Comparison of ENCODE assay signal across 29 mouse cellular contexts in the genomic region with DNA sequence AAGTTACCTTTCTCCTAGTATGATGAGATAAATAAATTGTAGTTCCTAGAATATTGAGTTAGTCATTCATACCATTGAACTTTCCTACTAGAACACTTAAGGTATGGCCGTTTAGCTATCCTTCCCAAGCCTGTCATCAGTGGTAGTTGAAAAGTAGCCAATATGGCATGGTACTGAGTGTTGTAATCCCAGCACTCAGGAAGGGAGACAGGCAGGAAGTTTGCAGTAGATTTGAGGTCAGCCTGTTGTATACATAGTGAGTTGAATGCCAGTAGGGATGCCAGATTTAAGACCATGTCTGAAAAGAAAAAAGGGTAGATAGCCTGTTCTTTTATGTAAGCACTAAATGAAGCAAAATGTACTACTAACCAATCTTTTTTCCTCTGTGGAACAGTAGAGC. TPM values are rescaled to one million over a fixed set of nuclear protein-coding genes. Genes with fewer than 3 reads are reported as not detected.
DNase-seq lines count a peak whose midpoint lies in the region; ATAC-seq and TF ChIP-seq lines count a peak whose summit lies in the region.
"Had no signal": no experiment of that assay in that cellular context is flagged by ENCODE, and none has a peak within 500 bp of the region (broad histone marks: within the 10 kb centered on the region; RNA-seq: fewer than 3 reads in every experiment).

No protein-coding gene starts in this region.

- no peak for TF ChIP-seq CTCF in gastrocnemius, adult 2 months (IDR thresholded peaks at IDR 0.05)

- H3K9me3 ChIP-seq in liver, embryonic 13.5 days (replicated peaks), result no peaks in the 10 kb centered on the region
- no peaks in the 10 kb centered on the region for H3K9me3 ChIP-seq in liver, embryonic 12.5 days (replicated peaks)
- H3K9me3 ChIP-seq in midbrain, embryonic 11.5 days (ENCODE audit: control insufficient read depth, low read length), result no peaks in the 10 kb centered on the region
- no peaks in the 10 kb centered on the region for H3K9me3 ChIP-seq in midbrain, embryonic 15.5 days
- H3K9me3 ChIP-seq: heart, embryonic 13.5 days; kidney, embryonic 15.5 days; lung, embryonic 15.5 days; midbrain, embryonic 12.5 days; neural tube, embryonic 13.5 days had no signal

- H3K4me2 ChIP-seq in liver, embryonic 13.5 days, result no peak overlapping the region
- H3K4me2 ChIP-seq in liver, embryonic 12.5 days, result no peak overlapping the region
- H3K4me2 ChIP-seq in midbrain, embryonic 11.5 days, result no peak overlapping the region
- no peak overlapping the region for H3K4me2 ChIP-seq in midbrain, embryonic 15.5 days
- H3K4me2 ChIP-seq: heart, embryonic 13.5 days; hindbrain, embryonic 14.5 days; kidney, embryonic 15.5 days; lung, embryonic 15.5 days; midbrain, embryonic 12.5 days; neural tube, embryonic 13.5 days had no signal

- no peak overlapping the region for H3K9ac ChIP-seq in liver, embryonic 13.5 days
- H3K9ac ChIP-seq in liver, embryonic 12.5 days, result no peak overlapping the region
- H3K9ac ChIP-seq in midbrain, embryonic 11.5 days (ENCODE audit: low read length), result no peak overlapping the region
- H3K9ac ChIP-seq in midbrain, embryonic 15.5 days, result no peak overlapping the region
- H3K9ac ChIP-seq: heart, embryonic 13.5 days; hindbrain, embryonic 14.5 days; kidney, embryonic 15.5 days; liver, embryonic 14.5 days; lung, embryonic 15.5 days; midbrain, embryonic 12.5 days; neural tube, embryonic 13.5 days had no signal

- DNase-seq in gastrocnemius, adult 2 months, result no peak
- DNase-seq in gastrocnemius, adult 8-10 months (ENCODE audit: low spot score in 2 of 2), result no peak
- no peak for DNase-seq in liver, embryonic 13.5 days
- DNase-seq in midbrain, embryonic 11.5 days (ENCODE audit: low spot score, missing footprints), result peak; percentile 71
- no peak for DNase-seq in thymus, postnatal 10 days (ENCODE audit: low spot score in 2 of 2)
- no peak for DNase-seq in embryo, embryonic 10.5 days (ENCODE audit: low spot score)
- DNase-seq: adrenal gland, adult 2 months; adrenal gland, postnatal 36 days; cerebellum, postnatal 14 days; gastrocnemius, postnatal 36 days; kidney, adult 11 months; kidney, postnatal 25 days; right cerebral cortex, postnatal 4 days; thymus, adult 2 months; thymus, postnatal 4 days had no signal

- no peak overlapping the region for H3K4me3 ChIP-seq in gastrocnemius, adult 2 months
- no peak overlapping the region for H3K4me3 ChIP-seq in liver, embryonic 13.5 days (replicated peaks)
- no peak overlapping the region for H3K4me3 ChIP-seq in liver, embryonic 12.5 days
- H3K4me3 ChIP-seq in midbrain, embryonic 11.5 days (ENCODE audit: low read depth, low read length), result no peak overlapping the region
- H3K4me3 ChIP-seq in midbrain, embryonic 15.5 days, result no peak overlapping the region
- H3K4me3 ChIP-seq: heart, embryonic 13.5 days; kidney, embryonic 15.5 days; lung, embryonic 15.5 days; midbrain, embryonic 12.5 days; neural tube, embryonic 13.5 days had no signal

- H3K27ac ChIP-seq in gastrocnemius, adult 2 months, result peak overlapping the region; percentile 32
- no peak overlapping the region for H3K27ac ChIP-seq in liver, embryonic 13.5 days
- no peak overlapping the region for H3K27ac ChIP-seq in liver, embryonic 12.5 days
- no peak overlapping the region for H3K27ac ChIP-seq in midbrain, embryonic 11.5 days (ENCODE audit: low read depth, low read length)
- no peak overlapping the region for H3K27ac ChIP-seq in midbrain, embryonic 15.5 days
- H3K27ac ChIP-seq: heart, embryonic 13.5 days; hindbrain, embryonic 14.5 days; kidney, embryonic 15.5 days; liver, embryonic 14.5 days; lung, embryonic 15.5 days; midbrain, embryonic 12.5 days; neural tube, embryonic 13.5 days had no signal

- WGBS in liver, embryonic 13.5 days (ENCODE audit: insufficient replicate concordance), result 63% methylated on average over 1 of the region's 1 CpGs
- 60% methylated on average over 1 of the region's 1 CpGs for WGBS in liver, embryonic 12.5 days (ENCODE audit: insufficient replicate concordance)
- WGBS in midbrain, embryonic 11.5 days, result 89% methylated on average over 1 of the region's 1 CpGs
- WGBS in midbrain, embryonic 15.5 days, result 95% methylated on average over 1 of the region's 1 CpGs

- intact Hi-C loops in gastrocnemius, adult 2 months (cut with DNase I), result no loop called here

- 0 out of 2 replicates have a peak, but pooled peaks have one; percentile 41 for ATAC-seq in liver, embryonic 13.5 days (ENCODE audit: low read depth)
- ATAC-seq in liver, embryonic 12.5 days, result no peak
- no peak for ATAC-seq in midbrain, embryonic 11.5 days (ENCODE audit: low FRiP score)
- ATAC-seq in midbrain, embryonic 15.5 days (replicated peaks), result no peak
- ATAC-seq: CD4-positive, CD25-positive, alpha-beta regulatory T cell, adult 4 months; forebrain, embryonic 14.5 days; inflammation-experienced regulatory T-cells, adult 6 months had no signal

- peaks cover 13% of the 10 kb centered on the region for H3K4me1 ChIP-seq in liver, embryonic 13.5 days (replicated peaks)
- peaks cover 13% of the 10 kb centered on the region; the same call in 1 of the 2 replicates for H3K4me1 ChIP-seq in liver, embryonic 12.5 days
- H3K4me1 ChIP-seq in midbrain, embryonic 11.5 days (ENCODE audit: control insufficient read depth, insufficient read depth, low read length), result no peaks in the 10 kb centered on the region
- H3K4me1 ChIP-seq in midbrain, embryonic 15.5 days, result no peaks in the 10 kb centered on the region
- H3K4me1 ChIP-seq: neural tube, embryonic 13.5 days had no signal

- H3K27me3 ChIP-seq in liver, embryonic 13.5 days, result no peaks in the 10 kb centered on the region
- H3K27me3 ChIP-seq in liver, embryonic 12.5 days (replicated peaks), result no peaks in the 10 kb centered on the region
- no peaks in the 10 kb centered on the region for H3K27me3 ChIP-seq in midbrain, embryonic 11.5 days (ENCODE audit: control insufficient read depth, insufficient read depth, low read length)
- H3K27me3 ChIP-seq in midbrain, embryonic 15.5 days (replicated peaks), result no peaks in the 10 kb centered on the region
- H3K27me3 ChIP-seq: heart, embryonic 13.5 days; kidney, embryonic 15.5 days; lung, embryonic 15.5 days; midbrain, embryonic 12.5 days; neural tube, embryonic 13.5 days had no signal

- H3K36me3 ChIP-seq in liver, embryonic 13.5 days, result no peaks in the 10 kb centered on the region
- no peaks in the 10 kb centered on the region for H3K36me3 ChIP-seq in liver, embryonic 12.5 days
- no peaks in the 10 kb centered on the region for H3K36me3 ChIP-seq in midbrain, embryonic 11.5 days (ENCODE audit: control insufficient read depth, insufficient read depth, low read length)
- no peaks in the 10 kb centered on the region for H3K36me3 ChIP-seq in midbrain, embryonic 15.5 days (replicated peaks)
- H3K36me3 ChIP-seq: heart, embryonic 13.5 days; kidney, embryonic 15.5 days; lung, embryonic 15.5 days; midbrain, embryonic 12.5 days; neural tube, embryonic 13.5 days had no signal

RNA-seq across cellular contexts. Expression of gene Frg2f1, which starts 11.5 kb away (rescaled TPM):
- 1 to 10 TPM; 4.0 to 4.5 TPM for total RNA-seq in gastrocnemius, adult 2 months (2021)
- 1 to 10 TPM; 3.6 to 4.9 (median 4.4) TPM for total RNA-seq in gastrocnemius, adult 8-10 months (2022)
- polyA plus RNA-seq in liver, embryonic 13.5 days (2015; fragmentation: Nextera tagmentation; extraction: Ambion mirVana), result 0.58 and 0.63 TPM in 2 replicates
- 1.1 and 1.2 TPM in 2 replicates for polyA plus RNA-seq in liver, embryonic 12.5 days (2016; fragmentation: Nextera tagmentation; extraction: Ambion mirVana)
- polyA plus RNA-seq in midbrain, embryonic 11.5 days (2014; fragmentation: Nextera tagmentation; extraction: Ambion mirVana), result 3.2 TPM in 2 replicates
- polyA plus RNA-seq in midbrain, embryonic 15.5 days (2015; fragmentation: Nextera tagmentation; extraction: Ambion mirVana), result 9.9 and 13.3 TPM in 2 replicates

RNA-seq across cellular contexts. Expression of gene Foxj3, which starts 14.1 kb away (rescaled TPM):
- total RNA-seq in gastrocnemius, adult 2 months (2021), result 10 to 100 TPM; 29.9 to 36.4 TPM
- total RNA-seq in gastrocnemius, adult 8-10 months (2022), result 10 to 100 TPM; 30.0 to 33.6 (median 31.3) TPM
- 5.4 and 7.4 TPM in 2 replicates for polyA plus RNA-seq in liver, embryonic 13.5 days (2015; fragmentation: Nextera tagmentation; extraction: Ambion mirVana)
- polyA plus RNA-seq in liver, embryonic 12.5 days (2016; fragmentation: Nextera tagmentation; extraction: Ambion mirVana), result 10.0 and 10.8 TPM in 2 replicates
- 20.0 and 23.9 TPM in 2 replicates for polyA plus RNA-seq in midbrain, embryonic 11.5 days (2014; fragmentation: Nextera tagmentation; extraction: Ambion mirVana)
- polyA plus RNA-seq in midbrain, embryonic 15.5 days (2015; fragmentation: Nextera tagmentation; extraction: Ambion mirVana), result 34.5 and 38.2 TPM in 2 replicates

RNA-seq across cellular contexts. Expression of gene Rimkla, which starts 58.4 kb away (rescaled TPM):
- total RNA-seq in gastrocnemius, adult 2 months (2021), result not detected
- not detected for total RNA-seq in gastrocnemius, adult 8-10 months (2022)
- polyA plus RNA-seq in liver, embryonic 13.5 days (2015; fragmentation: Nextera tagmentation; extraction: Ambion mirVana), result 0.05 TPM in 2 replicates
- polyA plus RNA-seq in liver, embryonic 12.5 days (2016; fragmentation: Nextera tagmentation; extraction: Ambion mirVana), result 0.04 and 0.08 TPM in 2 replicates
- polyA plus RNA-seq in midbrain, embryonic 11.5 days (2014; fragmentation: Nextera tagmentation; extraction: Ambion mirVana), result 6.7 and 7.4 TPM in 2 replicates
- 25.5 and 27.6 TPM in 2 replicates for polyA plus RNA-seq in midbrain, embryonic 15.5 days (2015; fragmentation: Nextera tagmentation; extraction: Ambion mirVana)
- total RNA-seq: gastrocnemius, postnatal 36 days; hematopoietic stem cell, adult 5-6 weeks; megakaryocyte progenitor cell, adult 5-6 weeks had no signal
